Mouse (Mus musculus) heart, postnatal 25 days (tissue): Measurements from ENCODE around the gene Sdhb. TPM values are rescaled to one million over a fixed set of nuclear protein-coding genes. Genes with fewer than 3 reads are reported as not detected.

Experiments
- DNase-seq: peaks from one replicate; pipeline ENCODE4 v3.0.0; 2022; ENCODE audit warnings: low spot score
- intact Hi-C: fragments of 180-260 bp; cut with DNase I; formaldehyde crosslinking; loops from one replicate; pipeline ENCODE4 v1.15.1; 2025
- total RNA-seq, 2 experiments: library from RNA; stranded (reverse); gene quantifications; 2 replicates each; pipeline ENCODE4 v1.2.3; 2021

Gene Sdhb
- total RNA-seq, 2 experiments from 2014 or later: 1,213 to 1,269 TPM

GRCm38 (mm10) chr4:141005983-141006382, 45.0 kb downstream of the Sdhb start:
- no peak for DNase-seq
- intact Hi-C loops: no loop called here

- DNase-seq: peak; percentile 71
- intact Hi-C loops: no loop called here
These were observed 47.0 kb downstream of the Sdhb start for GRCm38 (mm10) chr4:141008028-141008427.

- intact Hi-C loops: no loop called here
- DNase-seq: no peak
These were observed 49.1 kb downstream of the Sdhb start, which contains the start of gene Mfap2 for GRCm38 (mm10) chr4:141010118-141010517. Mfap2 (plus strand) TSS chr4:141010418.

- DNase-seq: no peak
- intact Hi-C loops: no loop called here
These were observed 49.5 kb downstream of the Sdhb start for GRCm38 (mm10) chr4:141010526-141010925.

GRCm38 (mm10) chr4:141010941-141011429, 50.0 kb downstream of the Sdhb start:
- no peak for DNase-seq
- intact Hi-C loops: no loop called here

- intact Hi-C loops: no loop called here
- peak; percentile 54 for DNase-seq
These were observed 50.7 kb downstream of the Sdhb start for GRCm38 (mm10) chr4:141011556-141012328.

GRCm38 (mm10) chr4:141012558-141012957, 51.6 kb downstream of the Sdhb start:
- DNase-seq: no peak
- intact Hi-C loops: no loop called here

GRCm38 (mm10) chr4:141014114-141014513, 53.1 kb downstream of the Sdhb start:
- DNase-seq: no peak
- intact Hi-C loops: no loop called here

- DNase-seq: no peak
- intact Hi-C loops: no loop called here
These were observed 53.9 kb downstream of the Sdhb start for GRCm38 (mm10) chr4:141014856-141015255.

GRCm38 (mm10) chr4:141015356-141015755, 54.4 kb downstream of the Sdhb start:
- no peak for DNase-seq
- intact Hi-C loops: no loop called here

- no peak for DNase-seq
These were observed 55.3 kb downstream of the Sdhb start for GRCm38 (mm10) chr4:141016311-141016710.

GRCm38 (mm10) chr4:141017657-141018436, 56.8 kb downstream of the Sdhb start:
- intact Hi-C loops: no loop called here
- no peak for DNase-seq

More at GRCm38 (mm10) chr4:141016311-141016710, 55.3 kb downstream of the Sdhb start:
- intact Hi-C loops: no loop called here

- intact Hi-C loops: no loop called here
- no peak for DNase-seq
These were observed 59.2 kb downstream of the Sdhb start for GRCm38 (mm10) chr4:141020220-141020619.

GRCm38 (mm10) chr4:141020811-141021613, 60.0 kb downstream of the Sdhb start:
- DNase-seq: peak; percentile 55
- intact Hi-C loops: no loop called here

- intact Hi-C loops: no loop called here
- DNase-seq: no peak
These were observed 60.6 kb downstream of the Sdhb start for GRCm38 (mm10) chr4:141021614-141021929.

- no peak for DNase-seq
- intact Hi-C loops: no loop called here
These were observed 63.0 kb downstream of the Sdhb start for GRCm38 (mm10) chr4:141024052-141024451.

- intact Hi-C loops: no loop called here
These were observed 64.0 kb downstream of the Sdhb start for GRCm38 (mm10) chr4:141024992-141025391.

More at GRCm38 (mm10) chr4:141024992-141025391, 64.0 kb downstream of the Sdhb start:
- DNase-seq: no peak
